Mouse (Mus musculus): Measurements from ENCODE around the gene Haus7.
"Not testable (repeated sequence)": the region's sequence is repeated elsewhere in the genome, so short reads cannot be mapped to it uniquely, and the experiment has no call there.

The Haus7 gene

DNA sequence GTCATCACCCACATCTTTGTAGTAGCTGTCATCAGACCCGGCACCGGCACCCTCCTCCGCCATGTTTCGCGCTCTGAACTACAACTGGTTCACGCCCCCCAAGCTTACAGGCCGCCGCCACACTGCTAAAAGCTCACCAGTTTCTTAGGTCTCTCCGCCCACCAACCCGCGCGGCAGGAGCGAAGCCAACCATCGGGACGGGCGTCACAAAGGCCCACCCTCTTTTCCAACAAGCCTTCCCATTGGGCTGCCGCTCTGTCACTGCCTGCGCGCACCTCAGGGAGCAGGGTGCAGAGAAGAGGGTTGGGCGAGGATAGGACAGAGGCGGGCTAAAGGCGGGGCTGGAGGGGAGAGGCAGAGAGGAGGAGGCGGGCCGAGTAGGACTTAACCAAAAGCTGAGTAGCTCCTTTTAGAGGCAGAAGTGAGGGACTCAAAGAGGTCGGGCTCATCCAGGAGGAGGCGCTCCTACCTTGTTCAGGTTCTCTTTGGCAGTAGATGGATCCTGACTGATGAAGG lies at the start of gene Haus7:
TSS of gene Haus7 (minus strand) at position 168 of the 516 bp plus-strand sequence.
- in situ Hi-C loops (cut with MboI), result no loop called here

DNA sequence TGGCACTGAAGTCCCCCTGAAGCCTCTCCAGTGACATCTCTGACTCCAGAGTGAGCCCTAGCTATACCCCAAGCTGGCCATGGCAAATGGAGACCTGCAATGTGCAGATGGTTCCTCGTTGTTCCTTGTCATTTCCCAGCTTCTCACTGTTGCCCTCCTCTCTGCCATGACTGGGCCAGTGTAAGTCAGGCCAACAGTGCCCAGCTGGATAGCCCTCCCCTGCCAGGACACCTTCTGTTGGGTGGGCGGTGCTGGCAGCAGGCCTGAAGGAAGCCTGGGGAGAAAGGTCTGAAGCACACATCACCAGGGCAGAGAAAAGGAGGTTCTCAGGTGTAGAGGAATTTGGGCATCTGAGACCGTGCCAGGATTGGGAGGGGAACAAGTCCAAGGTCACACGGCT lies 47.7 kb upstream of the Haus7 start:
- in situ Hi-C loops (cut with MboI), result no loop called here

DNA sequence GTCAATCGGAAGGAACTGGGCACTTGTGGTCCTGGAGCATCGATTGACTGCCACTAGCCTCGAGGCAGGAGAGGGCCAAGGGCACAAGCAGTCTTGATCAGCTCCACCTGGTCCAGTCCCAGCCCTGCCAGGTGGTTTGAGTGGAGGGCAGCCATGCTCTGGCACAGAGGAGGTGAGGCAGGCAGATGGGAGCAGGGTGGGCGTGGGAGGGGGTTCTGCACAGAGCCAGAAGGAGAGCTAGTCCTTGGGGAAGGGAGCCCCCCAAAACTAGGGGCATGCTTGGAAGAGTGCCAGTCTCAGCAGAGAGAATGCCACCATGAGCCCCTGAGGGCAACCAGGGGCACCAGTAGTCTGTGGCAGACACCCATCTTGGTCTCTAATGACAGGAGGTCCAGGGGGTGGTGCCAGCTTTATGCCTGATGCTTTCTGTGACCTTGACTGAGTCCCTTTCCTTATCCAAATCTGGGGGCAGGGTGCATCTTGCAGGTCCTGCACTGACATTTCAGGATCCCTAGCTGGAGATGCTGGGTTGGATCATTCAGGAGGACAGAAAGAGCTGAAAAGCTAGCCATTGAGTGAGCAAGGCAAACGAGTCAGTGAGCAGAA lies 46.4 kb upstream of the Haus7 start:
- in situ Hi-C loops (cut with MboI), result no loop called here

DNA sequence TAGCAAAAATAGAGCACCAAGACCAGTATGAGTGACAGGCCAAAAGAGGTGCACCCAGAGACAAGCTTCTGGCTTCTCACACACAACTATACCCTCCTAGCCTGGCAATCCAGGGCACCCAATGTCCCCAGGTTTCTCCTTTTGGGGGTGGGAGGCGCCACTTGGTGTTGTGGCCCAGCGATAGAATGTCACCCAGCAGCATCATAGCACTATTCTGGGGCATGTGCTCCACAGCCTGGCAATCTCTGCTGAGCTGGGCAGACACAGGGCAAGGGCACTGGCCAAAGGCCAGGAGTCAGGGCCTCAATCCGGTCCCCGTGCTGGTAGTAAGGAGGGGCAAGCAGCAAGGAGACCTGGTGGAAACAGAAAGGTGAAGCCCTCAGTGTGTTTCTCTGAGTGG lies 37.9 kb upstream of the Haus7 start:
- in situ Hi-C loops (cut with MboI), result no loop called here

DNA sequence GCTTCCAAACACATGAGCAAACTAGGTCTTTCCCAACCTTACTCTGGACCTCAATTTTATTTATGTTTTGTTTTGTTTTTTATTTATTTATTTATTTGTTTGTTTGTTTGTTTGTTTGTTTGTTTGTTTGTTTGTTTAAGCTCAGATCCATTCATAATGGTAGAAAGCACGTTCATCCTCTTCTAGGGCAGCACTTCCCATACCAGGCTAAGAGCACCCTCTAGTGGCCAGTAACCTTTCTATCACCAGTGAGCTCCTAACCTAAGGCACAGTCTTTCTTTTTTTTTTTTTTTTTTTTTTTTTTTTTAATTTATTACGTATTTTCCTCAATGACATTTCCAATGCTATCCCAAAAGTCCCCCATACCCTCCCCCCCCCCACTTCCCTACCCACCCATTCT lies 34.7 kb upstream of the Haus7 start:
- in situ Hi-C loops (cut with MboI), result not testable (repeated sequence)

DNA sequence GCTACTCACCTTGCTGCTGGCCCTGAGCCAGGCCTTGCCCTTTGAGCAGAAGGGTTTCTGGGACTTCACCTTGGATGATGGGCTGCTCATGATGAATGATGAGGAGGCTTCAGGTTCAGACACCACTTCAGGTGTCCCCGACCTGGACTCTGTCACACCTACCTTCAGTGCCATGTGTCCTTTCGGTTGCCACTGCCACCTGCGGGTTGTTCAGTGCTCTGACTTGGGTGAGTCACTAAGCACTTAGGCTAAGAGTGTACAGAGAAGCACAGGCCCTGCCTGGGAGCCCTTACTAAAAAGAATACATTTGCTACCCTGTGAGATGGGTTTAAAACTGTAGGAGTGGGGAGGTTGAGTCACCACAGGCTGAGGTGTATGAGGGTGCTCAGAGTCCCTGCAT lies 32.0 kb upstream of the Haus7 start:
- in situ Hi-C loops (cut with MboI), result no loop called here

DNA sequence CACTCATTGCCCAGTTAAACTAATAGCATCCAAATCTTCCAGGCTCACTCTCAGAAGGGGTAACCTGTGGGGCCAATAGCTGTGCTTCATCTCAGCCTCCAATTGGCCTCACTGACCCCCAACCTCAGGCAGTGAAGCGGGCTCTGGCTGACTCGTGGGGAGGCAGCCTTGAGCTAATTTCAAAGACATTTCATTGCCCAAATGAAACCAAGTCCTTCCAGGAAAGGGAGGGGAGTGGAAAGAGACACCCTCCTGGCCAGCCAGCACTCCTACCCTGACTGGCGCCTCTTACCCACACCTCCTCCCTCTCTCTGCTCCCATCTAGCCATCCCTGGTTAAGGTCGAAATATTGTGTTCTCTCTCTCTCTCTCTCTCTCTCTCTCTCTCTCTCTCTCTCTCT lies 31.3 kb upstream of the Haus7 start:
- in situ Hi-C loops (cut with MboI), result no loop called here

DNA sequence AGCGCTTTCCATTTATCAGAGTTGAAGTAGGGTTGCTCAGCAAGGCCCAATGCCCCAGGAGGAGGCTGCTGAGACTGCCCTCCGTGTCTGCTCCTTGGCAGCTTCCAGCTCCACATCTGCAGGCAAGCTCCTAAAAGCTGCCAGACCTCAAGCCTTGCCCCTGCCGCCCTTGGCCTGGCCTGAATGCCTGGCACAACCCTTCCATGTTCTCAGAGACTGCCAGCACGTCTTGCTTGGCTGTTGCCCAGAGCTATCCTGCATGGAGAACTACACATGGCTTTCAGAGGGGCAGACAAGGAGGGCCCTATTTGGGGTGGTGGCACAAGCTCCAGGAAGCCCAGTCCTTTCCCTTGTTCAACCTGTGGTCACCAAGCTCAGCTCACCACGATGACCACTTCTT lies 28.1 kb upstream of the Haus7 start:
- in situ Hi-C loops (cut with MboI), result no loop called here

DNA sequence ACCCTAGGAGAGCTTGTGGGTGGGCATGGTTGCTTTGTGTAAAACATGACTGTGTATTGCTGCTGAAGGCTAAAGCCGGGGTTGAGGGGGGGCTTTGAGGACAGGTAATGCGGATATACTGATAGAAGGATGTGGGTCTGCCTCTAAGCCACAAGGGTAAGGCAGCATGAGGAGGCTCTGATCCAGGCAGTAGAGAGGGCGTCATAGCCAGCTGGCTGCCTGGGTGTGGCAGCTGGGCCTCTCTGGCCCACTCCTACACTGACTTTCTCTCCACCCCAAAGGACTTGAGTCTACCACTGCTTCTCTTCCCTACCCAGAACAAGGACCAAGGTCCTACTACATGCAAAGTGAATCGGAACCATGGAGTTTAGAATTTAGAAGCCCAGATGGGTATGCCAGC lies 26.0 kb upstream of the Haus7 start:
- in situ Hi-C loops (cut with MboI), result no loop called here

DNA sequence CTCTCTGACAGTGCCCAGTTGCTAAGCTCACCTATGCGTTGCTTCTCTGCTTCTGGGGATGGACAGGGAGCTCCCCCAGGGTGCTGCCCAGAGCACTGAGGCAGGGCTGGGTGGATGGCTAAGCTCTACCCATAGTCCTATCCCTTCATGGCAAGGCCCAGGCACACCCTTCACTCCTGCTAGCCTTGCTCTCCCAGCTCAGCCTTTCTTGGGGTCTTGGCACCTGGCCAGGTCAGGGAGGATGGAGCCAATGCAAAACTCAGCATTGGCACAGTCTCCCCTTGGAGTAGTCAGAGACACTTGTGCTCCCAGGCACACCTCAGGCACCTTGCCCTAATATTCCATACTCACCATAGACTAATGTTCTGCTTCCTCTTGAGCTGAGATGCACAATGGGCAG lies 25.2 kb upstream of the Haus7 start:
- in situ Hi-C loops (cut with MboI), result no loop called here

DNA sequence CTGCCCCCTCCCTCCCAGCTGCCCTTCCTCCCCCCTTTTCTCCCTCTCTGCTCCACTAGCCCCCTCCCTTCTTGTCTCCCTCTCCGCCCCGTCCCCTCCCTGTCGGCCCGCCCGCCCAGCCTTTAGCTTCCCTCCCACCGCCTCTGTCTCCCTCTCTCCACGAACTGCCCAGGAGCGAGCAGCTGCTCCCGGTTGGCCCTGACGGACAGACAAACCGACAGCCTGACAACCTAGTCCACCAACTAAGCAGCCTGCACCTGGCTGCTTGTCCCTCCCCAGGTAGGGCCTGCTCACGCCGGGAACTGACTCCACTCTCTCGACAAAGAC lies 24.6 kb upstream of the Haus7 start, which contains the start of gene Bgn:
TSS of gene Bgn (plus strand) at position 119 of the 327 bp plus-strand sequence.
- in situ Hi-C loops (cut with MboI), result no loop called here

DNA sequence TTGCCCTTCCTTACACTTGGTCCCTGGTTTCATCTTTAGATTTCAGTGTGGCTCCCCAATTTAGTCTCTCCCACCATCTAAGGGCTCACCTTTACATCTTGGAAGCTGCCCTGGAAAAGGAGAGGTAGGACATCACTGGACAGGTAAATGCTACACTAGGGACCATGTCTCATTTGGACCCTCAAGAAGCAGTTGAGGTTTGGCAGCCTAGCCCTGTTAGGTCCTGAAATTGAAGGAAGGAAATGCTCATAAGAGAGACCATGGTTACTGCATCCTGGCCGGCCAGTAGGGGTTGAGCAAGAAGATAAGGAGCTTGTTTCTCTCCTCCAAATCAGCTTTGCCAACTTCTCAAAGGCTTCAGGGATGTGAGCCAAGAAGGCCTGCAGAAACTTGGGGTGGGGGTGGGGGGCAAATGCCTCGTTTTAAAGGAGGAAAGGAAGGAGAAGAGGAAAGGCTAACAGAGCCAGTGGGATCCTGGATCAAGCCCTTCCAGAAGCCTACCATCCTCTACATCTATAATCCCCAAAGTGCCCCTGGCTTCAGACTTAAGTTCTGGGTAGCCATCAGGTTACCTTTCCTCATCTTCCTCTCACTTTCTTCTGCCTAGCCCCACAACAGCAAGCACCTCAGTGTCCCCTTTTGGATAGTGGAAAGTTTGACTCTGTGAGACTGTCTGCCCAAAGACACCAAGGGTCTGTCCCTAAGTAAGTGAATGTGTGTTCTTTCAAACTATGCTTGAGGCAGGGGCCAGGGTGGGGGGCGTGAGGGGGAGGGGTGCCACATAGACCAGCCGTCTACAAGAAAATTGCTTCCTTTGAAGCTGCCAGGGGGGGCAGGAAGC lies 24.0 kb upstream of the Haus7 start:
- in situ Hi-C loops (cut with MboI), result no loop called here

DNA sequence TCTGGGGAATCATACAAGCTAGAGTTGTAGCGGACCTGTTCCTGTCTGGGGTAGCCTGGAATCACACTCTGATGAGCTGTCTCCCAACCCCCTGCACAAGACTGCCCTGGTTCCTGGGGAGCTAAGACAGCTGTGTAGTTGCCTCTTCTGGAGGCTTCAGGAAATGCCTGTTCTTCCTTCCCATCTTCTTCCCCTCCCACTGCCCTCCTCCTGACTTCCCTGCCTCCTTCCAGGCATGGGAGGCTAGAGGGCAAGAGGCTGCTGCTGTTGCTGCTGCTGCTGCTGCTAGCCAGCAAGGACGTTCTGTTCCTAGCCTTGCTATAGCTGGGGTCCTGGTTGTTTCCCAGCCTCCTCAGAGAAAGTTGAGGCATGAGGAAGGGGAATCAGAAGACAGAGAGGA lies 21.5 kb upstream of the Haus7 start:
- in situ Hi-C loops (cut with MboI), result no loop called here

DNA sequence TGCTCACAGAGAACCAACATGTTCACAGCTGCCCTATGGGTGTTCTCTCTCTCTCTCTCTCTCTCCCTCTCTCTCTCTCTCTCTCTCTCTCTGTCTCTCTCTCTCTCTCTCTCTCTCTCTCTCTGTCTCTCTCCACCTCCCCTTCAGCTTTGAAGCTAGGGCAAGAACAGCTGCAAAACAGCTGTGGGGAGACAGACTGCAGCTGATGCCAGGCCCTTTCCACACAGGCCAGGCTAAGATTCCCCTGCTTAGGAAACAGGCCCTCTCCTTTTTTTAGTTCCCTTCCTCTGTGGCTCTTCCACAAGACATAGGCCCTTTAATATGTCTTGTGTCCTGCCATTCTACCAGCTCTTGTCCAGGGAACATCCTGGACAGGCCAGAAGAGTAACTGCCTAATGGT lies 20.8 kb upstream of the Haus7 start:
- in situ Hi-C loops (cut with MboI), result no loop called here

DNA sequence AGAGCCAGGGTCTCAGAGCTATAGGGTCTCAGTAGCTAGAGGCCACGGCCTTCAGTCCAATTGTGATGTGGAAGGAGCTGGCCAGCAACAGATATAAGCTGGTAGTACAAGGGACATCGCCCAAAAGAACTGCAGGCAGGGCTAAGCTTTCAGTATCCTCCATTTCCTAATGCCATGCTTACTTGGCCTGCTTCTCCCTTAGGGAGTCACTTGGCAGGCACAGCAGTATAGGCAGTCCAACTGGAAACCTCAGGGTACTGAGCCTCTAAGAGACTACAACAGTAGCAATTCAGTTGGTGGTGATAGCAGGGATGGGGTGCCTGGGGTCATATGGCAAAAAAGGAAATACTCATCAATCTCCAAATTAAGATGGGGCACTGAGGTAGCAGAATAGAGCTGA lies 18.7 kb upstream of the Haus7 start:
- in situ Hi-C loops (cut with MboI), result no loop called here

DNA sequence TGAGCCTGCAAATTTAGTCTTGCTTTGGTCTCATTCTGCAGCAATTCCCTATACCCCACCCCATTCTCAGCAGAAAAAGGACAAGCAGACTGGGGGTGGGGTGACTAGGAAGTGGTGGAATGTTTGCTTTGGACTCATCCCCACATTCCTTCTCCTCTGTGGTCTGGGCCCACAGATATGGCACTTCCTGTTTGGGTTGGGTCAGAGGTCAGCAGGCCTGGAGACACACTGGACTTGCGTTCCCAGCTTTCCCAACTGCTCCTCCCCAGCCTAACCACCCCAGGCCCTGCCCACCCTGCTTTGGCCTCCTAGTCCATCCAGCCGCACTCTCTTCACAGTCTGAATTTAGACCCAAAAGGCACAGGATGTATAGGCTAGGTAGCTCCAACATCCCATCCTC lies 17.8 kb upstream of the Haus7 start:
- in situ Hi-C loops (cut with MboI), result no loop called here

DNA sequence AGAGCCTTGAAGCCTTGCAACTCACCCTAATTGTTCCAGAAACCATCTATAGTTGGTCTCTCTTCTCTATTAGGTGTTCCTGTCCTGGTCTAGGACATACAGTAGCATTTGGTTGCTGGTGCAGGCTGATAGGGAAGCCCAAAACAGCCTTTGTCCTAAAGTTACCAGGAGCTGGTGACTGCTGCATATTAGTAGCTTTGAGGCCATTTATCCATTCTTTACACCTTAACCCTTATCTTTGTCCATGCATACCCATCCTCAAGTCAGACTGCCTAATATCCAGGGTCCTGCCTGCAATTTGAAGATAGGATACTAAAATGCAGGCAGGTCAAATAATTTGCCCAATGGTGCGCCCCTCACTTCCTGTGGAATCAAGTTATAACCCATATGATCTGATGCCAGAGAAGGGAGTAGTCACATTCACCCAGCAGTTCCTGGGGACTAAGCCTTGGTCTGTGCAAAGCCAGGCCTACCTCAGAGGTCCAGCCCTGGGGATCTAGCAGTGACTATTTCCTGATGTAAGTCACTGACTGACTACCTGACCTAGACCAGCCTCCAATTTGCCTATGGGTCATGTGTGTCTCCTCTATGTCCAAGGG lies 16.9 kb upstream of the Haus7 start:
- in situ Hi-C loops (cut with MboI), result no loop called here

DNA sequence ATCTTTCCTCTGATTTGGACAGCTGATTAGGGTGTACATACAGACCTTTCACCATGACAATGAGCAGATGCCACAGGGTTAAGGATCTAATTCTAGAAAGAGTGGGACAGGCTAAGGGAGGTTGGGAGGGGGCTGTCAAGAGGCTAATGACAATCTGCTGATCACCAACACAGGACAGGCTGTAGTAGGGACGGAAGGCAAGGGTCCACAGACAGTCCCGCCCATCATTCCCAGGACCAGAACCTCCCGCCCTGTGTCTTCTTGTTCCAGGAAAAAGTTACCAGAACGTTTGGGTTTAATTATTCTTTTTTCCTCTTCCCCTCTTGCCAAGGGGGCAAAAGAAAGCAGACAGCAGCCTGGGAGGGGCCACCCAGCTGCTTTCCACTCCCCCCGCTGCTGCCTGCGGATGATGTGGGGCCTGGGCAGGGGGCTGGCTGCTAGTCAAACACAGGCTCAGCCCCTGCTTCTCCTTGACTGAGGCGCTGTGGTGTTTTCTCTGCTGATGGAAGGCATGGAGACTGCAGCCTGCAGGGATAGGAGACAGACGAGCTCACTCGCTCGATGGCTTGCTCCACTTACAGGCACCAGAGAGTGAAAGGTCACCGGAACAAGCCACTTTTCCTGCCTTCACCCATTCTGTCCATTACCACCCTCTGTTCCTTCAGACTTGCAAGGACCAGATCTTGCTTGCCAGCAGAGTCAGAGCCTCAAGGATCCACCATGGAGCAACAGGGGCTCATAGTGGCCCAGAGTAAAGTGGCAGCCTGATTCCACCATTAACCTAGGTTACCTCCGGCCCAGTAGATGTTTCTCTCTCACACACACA lies 15.7 kb upstream of the Haus7 start:
- in situ Hi-C loops (cut with MboI), result no loop called here

DNA sequence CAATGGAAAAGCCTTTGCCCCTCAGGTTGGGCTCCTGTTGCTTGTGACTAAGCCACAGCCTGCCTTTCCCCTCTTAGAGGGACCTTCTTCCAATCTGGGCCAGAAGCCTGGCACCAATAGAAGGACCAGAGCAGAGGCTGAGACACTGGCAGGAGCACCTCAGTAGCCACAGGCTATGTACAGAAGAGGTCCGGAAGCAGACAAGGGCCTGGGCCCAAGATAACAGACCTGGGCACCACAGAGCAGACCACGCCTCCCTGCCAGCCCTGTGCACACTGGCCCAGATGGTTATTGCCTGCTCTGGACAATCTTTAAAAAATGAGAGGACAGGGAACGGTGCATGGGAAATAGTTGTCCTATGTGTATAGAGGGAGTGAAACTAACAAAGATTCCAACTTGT lies 12.9 kb upstream of the Haus7 start:
- in situ Hi-C loops (cut with MboI), result no loop called here

DNA sequence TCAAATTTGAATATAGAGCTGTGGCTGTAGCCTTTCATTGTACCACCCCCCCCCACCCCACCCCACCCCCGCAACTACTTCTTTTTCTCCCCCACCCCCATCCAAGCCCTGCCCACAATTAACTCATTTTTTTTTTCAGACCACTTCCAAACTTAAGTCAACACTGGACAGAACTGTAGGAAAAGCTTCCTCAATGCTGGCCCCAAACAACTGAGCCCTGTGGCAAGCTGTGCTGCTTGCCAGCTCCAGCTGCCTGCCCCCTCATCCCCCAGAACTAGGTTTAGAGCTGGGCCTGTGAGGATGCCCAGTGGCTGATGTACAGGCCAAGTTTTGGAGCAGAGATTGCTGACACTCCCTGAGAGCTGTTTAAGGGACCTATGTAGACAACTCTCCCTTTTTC lies 9.9 kb upstream of the Haus7 start:
- in situ Hi-C loops (cut with MboI), result no loop called here

DNA sequence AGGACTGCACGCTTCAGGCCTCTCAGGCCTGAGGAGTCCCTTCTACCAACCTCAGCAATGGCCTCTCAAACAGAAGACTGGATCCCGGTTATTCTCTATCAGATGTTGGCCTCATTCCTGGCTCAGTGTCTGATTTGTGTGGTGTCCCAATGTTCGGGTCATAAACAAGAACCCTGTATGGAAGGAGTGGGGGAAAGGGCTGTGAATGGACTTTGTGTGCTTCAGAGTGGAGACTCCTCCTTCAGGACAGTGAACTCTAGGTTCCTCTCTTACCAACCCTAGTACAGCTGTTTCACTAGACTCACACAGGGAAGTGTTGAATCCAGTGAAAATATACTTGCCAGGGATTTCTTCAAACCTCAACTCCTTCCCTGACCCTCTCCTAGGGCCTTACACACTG lies 9.5 kb upstream of the Haus7 start:
- in situ Hi-C loops (cut with MboI), result no loop called here
